Mouse (Mus musculus): ENCODE measurements at regions not wholly inside any gene's neighbourhood (a gene's known extent, or its start where the extent isn't known, plus 50 kb on each side); places are given as distances from the start of the nearest gene placed in this dataset.

DNA sequence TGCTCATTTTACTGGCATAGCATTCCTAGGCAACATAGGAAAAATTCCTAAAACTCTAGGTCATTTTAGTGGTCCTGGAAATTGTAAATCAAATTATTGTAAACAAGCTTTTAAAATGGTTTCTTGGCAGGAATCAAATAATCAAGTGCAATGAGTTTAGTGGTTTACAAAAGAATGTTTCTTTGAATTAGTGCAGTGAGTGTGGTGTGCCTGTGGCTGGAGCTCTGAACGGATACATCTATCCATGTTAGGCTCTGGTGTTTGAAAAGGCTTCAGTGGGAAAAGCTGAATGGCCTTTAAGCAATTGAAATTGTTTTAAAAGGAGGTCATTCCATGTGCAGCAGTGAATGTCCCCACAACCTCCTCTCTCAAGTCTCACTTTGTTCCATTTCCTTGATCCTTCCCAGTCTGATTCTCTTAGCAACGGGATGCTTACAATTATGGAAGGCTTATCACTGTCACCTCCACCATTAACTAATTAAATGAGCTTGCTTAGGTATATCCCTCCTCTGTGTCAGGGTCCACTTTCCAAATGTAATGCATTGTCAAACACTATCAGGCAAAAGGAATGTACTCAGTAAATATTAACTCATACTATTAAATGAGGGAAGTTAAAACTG, 621.1 kb downstream of the Nova1 start:
- TF ChIP-seq EP300 (IDR thresholded peaks at IDR 0.05; ENCODE audit: low read depth) (no peak), CTCF (IDR thresholded peaks at IDR 0.05; ENCODE audit: low read depth) (no peak)
